Mouse (Mus musculus) kidney, adult 18-20 months (tissue): ENCODE results near the gene Mre11a.

Source experiments
- DNase-seq: peaks from one replicate; pipeline ENCODE4 v3.0.0; 2021

The Mre11a gene

DNA sequence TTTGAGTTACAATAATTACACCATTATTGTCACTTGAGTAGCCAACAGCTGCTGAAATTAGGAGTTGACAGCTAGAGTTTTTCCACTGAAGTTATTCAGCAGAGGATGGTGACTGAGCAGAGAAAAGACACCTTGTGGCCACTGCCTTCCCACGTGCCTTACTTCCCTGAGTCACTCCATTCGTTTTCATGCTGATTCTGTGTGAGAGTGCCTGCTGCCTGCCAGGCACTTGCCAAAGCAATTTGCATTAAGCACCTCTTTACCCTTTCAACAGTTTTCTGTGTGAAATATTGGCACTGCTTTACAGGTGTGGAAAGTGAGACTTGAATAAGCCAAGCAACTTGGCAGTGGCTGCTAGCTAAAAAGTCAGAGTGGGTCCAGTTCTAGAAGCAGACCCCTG is 43.4 kb downstream of the Mre11a start:
- no peak for DNase-seq

DNA sequence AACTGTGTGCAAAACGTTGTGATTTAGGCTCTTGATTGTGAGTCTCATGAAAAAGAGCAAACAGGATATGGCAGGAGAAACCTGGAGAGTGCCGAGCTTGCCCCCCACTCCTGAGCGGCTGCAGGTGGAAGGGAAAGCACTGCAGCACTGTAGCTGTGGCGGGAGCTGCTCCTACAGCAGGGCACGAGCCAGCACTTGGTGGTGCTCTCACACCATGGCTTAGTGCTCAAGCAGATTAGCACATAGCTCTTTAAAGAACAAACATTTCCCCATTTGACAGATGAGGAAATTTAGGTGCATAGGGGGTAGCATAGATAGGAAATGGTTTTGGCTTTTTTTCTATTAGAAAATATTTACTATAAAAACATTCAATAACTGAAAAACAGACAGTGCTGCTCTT is 47.6 kb downstream of the Mre11a start:
- DNase-seq = no peak

DNA sequence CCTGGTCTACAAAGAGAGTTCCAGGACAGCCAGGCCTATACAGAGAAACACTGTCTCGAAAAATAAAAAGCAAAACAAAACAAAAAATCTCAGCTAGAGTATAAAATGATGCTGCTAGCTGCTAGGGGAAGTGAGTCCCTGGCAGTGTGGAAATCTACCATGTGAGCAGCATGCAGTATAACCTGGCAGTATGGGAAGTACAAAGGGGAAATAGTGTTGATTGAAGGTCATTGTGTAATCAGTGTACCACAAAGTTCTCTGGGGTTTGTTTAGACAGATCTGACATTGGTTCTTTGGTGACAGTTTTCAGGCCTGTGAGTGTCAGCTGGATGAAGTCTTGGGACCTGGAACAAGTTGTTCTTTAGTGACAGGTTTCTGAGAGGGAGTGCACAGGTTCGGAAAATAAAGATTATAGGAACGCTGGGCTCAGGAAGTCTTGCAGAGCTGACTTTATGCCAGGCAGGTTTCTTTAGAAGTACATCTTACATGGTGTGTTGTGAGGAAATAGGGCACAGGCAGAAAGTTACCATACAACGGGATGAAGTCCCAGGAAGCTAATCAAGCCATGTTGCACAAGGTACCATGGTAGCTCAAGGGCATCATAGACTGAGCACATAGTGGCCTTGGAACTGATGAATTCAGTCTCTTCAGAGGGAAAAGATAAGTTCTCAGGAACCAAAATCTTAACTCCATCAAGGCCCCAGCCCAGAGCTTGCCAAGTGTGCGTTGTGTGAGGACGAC is 51.1 kb downstream of the Mre11a start:
- no peak for DNase-seq

DNA sequence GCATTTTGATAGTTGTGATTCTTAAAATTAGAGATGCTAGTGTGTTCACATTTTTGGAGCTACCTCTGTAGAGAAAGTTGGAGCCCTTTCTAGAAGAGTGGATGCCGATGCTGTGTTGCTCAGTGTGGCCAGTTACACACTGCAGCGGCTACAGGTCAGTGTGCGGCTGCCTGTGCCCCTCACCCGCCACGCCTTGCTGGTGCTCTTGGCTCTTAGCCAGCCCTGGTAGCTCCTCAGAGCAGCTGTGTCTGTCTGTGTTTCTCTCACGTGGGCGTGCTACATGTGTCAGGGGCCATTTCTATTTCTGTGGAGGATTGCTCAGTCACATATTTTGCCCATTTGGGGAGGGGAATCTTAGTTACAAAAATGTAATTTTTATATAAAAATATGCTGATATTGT is 55.1 kb downstream of the Mre11a start:
- no peak for DNase-seq

DNA sequence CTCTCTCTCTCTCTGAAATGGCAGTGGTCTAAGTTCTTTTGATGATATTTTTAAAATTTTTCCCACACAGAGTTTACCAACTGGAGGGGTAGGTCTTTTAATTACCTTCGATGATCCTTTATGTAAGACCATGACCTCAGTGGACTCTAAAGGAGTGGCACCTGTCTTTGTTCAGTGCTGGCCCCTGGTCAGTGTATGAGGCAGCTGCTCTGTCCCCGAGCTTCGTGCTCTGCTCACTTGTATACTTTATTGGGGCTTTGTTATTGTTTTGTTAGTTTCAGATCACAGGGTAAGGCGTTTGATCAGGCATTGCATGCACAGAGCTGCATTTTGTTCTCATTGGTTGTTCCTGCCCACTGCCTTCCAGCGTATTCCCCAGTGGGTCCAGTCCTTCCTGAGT is 55.5 kb downstream of the Mre11a start:
- DNase-seq = no peak

DNA sequence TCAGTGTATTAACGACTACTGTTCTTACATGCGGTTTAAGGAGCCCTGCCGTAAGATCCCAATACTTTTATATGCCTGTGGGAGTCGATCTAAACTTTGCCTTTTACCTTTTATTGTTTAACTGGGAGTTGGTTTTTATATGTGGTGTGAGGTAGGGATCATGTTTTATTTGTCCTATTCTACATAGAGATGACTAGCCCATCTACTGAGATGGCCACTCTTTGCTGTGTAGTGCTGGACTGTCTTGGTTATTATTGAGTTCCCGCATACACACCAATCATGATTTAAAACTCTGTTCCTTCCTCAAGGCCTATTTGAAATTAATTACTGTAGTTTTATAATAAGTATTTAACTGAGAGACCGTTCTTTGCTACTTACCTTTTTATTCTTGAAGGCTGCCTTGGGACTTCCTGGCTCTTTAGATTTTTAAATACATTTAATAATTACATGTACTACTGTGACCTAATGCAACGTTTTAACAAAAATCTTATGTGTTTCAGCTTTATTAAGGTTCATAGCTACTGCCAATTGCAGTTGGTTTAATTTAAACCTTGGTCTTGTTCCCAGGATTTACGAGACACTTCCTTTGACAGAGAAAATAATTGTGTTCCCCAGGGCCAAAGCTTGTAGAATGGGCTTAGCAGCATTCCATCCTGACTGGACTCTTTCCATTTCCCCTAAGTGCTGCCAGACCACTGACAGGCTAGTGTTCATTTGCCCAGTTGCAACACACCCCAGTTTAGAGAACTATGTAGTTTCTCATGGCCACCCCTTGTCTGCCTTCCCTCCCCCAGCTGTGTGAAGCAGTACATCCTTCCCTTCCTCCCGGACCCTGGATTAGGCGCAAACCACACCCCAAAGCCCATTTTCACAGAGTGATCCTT is 57.7 kb downstream of the Mre11a start:
- no peak for DNase-seq

DNA sequence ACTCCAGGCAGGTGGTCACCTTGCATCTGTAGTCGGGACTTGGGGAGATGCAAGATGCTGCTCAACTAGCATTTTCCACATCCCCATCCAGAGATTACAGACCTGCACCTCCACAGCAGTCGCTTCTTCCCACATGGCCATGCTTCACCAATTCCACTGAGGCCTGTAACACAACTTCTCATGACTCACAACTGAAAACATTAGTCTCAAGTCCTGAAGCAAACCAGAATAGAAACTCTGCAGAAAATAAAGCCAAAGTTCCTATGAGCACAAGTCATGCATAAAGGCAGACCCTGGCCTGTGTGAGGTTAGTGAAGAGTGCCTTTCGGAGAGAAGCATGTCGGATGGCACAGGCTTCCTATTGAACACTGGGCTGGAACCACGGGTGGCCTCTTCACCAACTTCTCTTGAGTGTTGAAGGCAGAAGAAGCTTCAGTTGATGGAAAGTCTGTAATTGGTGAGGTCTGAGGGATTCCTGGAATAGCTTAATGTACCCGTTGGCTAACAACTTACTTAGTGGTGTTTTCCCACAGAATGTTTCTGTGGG is 58.9 kb downstream of the Mre11a start:
- no peak for DNase-seq

DNA sequence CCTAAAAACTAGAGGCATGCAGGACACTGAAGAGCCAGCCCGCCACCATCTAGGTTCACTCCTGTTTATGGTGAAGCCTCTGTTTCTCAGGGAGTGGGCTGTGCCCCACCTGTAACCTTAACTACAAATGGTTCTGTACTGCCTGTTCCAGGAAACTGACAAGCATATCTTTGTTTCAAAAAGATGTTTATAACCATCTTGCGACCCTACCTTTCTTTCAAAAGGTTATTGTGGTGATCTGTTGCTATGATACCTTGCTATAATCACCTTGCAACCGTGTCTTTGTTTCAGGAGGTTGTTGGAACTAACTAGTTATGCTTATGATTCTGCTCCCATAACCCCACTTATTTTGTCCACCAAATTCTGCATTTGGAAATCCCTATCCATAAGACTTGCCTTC is 59.4 kb downstream of the Mre11a start:
- DNase-seq = no peak

DNA sequence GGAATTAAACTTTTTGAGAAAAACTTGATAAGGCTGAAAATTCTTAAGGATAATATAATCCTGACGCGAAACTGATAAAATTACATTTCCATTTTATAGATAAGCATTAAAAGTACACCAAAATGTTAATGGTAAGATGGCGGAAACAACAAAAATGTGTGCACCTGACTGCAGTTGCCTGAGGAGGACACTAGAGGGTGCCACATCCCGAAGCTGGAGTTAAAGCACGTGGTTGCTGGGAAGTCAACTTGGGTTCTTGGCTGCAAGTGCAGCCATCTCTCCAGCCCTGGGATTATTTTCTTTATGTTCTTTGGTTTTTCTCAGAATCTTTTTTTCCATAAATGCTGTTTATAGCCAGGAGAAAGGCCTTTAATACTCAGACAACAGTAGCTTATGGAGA is 62.0 kb downstream of the Mre11a start:
- no peak for DNase-seq

DNA sequence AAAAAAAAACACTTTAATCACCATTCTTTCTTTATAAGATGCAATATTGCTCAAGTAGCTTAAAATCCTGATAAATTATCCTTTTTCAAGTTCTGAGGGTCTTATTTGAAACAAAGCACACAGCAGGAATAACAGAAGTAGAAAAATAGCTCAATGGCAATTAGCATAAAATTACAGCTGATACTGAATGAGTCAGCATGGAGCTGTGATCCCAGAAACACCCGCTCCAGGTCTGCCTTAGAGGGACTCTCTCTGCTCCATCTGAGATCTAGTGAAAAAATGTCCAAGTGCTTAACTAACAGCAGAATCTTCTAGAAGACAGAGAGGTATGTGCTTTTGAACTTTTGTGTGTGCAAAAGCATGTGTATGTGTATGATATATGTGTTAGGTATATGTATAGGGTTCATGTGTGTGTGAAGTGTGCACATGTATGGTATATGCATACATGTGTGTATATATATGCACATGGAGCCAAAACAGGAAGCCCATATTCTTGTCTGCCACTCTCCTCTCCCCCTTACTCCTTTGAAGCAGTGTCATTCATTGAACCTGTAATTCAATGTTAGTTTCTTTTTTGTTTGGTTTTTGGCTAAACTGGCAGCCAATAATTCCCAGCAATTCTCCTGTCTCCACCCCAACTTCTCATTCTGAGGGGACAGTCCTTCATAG is 63.9 kb downstream of the Mre11a start:
- no peak for DNase-seq

DNA sequence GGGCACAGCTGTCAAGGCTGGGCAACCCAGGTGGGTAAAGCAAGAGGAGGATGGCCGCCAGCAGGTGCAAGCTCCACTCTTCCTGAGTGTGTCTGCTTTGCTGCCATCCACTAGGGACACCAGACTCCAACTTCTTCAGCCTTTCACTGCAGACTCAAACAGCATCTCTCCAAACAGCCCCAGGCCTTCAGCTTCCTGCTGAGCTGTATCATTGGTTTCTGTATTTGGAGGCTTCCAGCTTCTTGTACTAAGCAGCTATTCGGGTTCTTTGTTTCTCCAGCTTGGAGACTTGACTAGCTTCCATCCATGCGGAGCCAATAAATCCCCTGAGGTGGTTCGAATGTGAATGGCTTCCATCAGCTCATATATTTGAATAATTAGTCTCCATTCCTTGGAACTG is 70.1 kb downstream of the Mre11a start:
- DNase-seq = no peak

DNA sequence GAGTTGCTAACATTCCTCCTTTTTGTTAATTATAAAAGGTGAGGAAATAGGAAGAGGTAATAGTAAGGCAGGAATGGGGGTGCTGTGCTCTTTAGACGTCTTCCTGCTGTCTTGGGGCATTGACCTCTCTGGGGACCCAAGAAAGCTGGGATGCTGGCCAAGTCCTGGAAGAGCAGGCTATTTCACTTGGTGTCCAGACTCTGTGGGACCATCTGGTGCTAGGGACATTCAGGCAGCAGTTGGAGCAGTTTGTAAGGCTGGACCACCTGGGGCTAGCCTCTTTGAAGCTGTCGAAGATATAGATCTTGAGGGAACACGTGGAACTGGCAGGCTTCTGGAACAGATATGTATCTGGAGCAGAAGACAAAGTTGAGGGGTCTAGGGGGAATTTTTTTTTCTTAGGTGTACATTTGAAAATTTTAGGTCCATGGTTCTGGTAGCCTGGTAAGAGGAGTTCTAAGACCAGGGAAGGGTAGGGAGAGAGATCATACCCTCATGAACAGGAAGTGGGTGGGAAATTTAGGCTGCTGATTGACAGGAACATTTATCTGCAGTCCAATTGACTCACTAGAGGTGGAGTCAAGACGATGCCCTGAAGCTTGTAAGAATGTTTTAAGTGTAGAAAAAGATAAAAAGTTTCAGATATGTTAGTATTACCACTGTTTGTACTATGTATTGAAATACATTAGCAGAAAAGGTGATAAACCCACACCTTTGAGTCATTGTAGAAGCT is 72.6 kb downstream of the Mre11a start:
- DNase-seq = no peak

DNA sequence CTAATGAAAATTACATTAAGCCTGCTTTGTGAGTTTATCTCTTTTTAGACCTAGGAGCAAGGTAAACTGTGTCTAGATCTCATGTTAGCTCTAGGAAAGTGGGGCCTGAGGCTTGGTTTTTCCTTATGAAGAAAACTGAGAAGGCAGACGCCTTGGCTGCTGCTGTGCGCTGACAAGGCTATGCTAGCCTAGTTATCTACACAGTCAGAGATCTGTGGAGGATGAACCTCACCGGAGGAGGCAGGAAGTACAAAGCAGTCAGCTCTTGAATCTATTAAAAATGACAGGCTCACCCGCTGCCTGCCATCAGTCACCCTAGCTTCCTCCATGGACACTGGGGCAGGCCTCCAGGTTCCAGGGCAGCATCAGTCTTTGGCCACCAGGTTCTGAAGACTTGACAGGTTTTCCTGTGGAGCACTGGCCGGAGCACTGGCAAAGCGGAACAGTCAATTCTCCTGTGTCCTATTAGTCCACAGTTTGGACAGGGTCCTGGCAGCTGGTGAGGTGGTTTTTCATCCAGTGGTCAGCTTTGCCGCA is 73.8 kb downstream of the Mre11a start:
- no peak for DNase-seq

DNA sequence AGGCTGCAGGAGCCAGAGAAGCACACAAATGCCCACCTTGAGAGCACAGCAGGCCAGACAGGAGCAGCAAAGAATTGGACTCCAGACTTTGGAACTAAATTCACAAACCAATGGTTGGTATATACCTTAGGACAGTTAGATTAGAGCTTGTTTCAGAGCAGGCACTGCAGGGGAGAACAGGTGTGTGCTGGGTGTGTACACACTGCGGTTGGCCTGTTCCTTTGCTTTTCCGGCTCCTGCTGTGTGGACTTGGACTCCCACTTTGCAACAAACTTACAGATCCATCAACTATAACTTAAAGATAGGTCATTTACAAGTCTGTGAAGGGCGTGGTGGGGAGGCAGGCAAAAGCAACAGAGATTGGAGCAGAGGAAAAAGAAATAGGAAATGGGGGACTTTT is 74.3 kb downstream of the Mre11a start:
- DNase-seq = no peak

DNA sequence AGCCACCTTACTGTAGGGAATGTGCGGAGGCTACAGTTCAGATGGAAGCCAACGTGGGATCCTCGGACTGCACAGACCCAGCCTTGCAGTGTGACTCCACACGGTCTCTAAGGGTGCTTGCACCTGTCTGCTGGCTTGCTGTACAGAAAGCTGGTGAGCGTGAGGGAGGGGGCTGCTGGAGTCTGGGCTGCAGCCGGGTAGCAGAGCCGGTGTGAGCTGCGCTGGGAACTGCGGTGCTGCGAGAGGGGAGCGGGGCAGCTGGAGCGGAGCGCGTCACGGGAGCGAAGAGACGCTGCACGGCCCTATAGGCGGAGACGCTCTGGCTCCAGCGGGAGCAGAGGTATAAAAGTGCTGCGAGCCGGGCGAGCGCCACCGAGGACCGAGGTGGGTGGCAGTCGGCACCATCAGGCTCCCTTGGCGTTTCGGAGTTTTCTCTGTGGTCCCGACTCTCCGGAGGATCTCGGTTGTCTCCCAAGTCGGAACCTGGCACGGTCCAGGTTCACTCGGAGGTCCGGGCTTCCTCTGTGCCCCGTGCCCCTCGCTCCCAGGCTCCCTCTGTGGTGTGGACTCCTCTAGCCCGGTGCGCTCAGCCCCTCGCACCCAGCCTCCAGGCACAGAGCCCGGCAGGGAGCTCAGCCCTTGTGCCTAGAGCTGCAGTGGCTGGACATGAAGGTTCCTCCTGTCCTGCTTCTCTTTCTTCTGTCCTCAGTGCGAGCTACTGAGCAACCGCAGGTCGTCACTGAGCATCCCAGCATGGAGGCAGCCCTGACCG is 75.6 kb downstream of the Mre11a start, which contains the start of gene Gpr83:
Gene Gpr83, plus strand, starts transcription at position 343 of the 772 bp plus-strand sequence.
- DNase-seq = no peak

DNA sequence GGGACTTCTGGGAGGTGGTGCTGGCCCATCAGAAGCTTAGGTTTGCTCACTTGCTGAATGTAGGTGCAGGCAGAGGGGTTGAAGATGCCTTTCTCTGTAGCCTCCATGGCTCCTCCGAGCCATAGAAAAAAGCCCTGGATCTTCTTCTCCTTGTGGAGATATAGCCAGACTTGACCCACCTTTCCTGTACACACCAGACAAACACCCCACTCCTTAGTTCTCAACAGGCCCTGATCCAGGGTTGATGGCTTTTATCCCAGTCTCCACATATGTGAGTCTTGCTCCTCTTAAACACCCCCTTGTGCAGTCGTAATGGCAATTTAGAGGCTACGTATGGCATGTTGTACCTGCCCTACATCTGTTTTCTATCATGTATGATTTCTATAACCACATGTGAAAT is 78.7 kb downstream of the Mre11a start:
- no peak for DNase-seq

DNA sequence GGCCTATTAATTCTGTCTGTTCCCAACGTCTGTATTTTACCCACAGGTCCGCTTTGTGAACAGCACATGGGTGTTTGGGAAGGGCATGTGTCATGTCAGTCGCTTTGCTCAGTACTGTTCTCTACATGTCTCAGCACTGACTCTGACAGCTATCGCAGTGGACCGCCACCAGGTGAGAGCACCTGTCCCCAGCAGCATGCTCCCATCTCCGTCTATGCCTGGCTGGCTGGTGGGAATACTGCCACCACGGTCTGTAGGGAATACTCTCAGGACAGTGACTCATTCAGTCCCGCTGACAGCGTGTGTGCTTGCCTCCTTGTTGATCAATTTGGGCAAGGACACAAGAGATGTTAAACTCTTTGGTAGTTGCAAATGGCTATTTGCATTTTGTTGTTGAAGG is 80.3 kb downstream of the Mre11a start:
- no peak for DNase-seq

DNA sequence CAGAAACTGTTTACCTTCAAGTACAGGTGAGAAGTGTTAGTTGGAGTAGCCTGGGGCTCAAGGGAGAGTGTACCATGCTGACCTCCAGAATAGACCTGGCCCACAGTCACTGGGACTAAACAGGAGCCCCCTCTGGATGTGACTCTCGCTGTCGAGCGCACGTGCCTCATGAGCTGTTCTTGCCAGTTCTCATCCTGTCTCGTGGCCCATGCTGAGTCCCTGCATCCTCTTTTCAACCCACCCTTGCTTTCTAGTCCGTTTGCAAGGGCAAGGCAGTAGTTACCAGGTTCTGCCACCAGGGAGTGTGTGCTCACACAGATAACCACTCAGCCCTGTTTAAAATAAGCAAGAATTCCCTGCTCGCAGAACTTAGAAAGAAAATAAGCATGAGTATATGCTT is 82.5 kb downstream of the Mre11a start:
- peak; percentile 13 for DNase-seq

DNA sequence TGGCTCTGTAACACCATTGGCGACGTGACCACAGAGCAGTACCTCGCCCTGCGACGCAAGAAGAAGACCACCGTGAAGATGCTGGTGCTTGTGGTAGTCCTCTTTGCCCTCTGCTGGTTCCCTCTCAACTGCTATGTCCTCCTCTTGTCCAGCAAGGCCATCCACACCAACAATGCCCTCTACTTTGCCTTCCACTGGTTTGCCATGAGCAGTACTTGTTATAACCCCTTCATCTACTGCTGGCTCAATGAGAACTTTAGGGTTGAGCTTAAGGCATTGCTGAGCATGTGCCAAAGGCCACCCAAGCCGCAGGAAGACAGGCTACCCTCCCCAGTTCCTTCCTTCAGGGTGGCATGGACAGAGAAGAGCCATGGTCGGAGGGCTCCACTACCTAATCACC is 83.9 kb downstream of the Mre11a start:
- no peak for DNase-seq

DNA sequence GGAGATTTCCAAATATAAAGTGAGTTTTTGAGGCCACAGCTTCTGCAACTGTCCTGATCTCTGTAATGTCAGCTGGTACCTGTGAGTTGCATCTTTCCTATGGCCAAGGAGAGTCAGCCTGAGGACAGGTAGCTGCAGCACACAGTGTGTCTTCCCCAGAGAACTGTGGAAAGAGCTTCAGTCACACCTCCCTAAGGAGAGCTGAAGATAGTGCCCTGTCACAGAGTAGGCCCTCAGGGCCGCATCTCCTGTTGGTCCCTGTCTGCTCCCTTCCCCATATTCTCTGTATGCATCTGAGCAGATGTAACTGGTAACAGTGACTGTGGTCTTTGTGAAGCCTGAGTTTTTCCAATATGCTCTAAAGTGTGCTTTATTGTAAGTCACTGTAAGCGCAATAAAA is 85.9 kb downstream of the Mre11a start:
- DNase-seq = no peak

DNA sequence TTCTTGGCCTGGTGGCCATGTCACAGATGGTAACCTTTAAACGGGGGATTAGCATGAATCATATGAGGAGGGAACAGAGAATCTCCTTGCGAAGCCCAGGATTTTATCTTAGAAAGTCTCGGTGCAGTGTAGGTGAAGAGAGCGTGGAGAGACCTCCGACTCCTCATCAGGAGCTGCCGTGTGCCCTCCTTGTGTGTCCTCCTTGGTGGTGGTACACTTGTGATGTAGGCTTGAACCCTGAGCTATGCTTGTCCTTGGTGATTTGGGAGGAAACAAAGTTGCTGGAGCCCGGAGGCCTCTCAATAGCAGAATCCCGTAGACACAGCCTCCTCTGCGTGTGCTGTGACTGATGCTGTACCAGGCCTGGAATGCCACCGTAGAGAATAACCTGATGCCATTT is 86.3 kb downstream of the Mre11a start:
- no peak for DNase-seq

DNA sequence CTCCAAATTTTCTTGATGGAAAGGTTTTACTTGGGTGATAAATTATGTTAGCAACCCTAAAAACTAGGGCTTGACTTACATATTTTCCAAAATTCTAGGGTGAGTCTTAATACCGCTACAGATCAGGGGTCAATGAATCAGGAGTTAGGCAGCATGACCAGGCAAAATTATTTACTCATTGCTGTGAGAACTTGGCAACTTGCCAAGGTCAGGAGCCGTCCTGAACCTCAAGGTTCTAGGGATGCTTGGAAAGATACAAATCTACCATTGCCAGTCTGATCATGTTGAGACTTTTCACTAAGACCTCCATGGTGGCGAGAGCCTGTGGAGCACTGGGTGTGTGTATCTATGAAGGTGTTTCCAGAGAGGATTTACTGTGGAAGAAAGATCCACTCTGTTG is 87.1 kb downstream of the Mre11a start:
- no peak for DNase-seq
